Mouse (Mus musculus): Measurements from ENCODE around the gene Capn1.

DNA sequence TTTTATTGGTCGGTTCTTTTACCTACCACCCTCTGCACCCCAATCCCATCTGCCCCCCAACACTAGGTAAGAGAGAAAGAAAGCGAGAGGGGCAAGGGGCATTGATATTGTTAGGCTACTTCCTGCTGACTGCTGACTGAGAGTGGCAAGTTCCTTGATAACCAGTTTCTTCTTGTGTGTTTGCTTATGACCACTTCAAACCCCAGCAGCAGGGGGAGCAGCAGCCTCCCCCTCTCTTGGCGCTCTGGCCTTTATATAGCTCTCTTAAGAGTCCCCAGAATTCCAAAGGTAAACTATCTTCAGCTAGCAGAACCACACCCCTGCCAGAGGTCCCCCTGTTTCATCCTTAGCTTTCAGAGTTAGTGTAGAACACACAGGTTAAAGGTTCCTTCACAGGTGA lies 4.6 kb upstream of the Capn1 start:
- TF ChIP-seq CTCF (IDR thresholded peaks at IDR 0.05; ENCODE audit: low read depth), result peak; percentile 32
- no peak for TF ChIP-seq EP300 (IDR thresholded peaks at IDR 0.05; ENCODE audit: low read depth)

Measured in liver, postnatal 0 days (tissue).